Mouse (Mus musculus): ENCODE results near the gene Lrrc23. TPM values are rescaled to one million over a fixed set of nuclear protein-coding genes. Genes with fewer than 3 reads are reported as not detected.
"Not testable (repeated sequence)": the region's sequence is repeated elsewhere in the genome, so short reads cannot be mapped to it uniquely, and the experiment has no call there.

Lrrc23 gene
- polyA plus RNA-seq, 1 experiment: not detected

GRCm38 (mm10) chr6:124808358-124809012 is 29.0 kb upstream of the Lrrc23 start, which contains the start of gene Spsb2:
Spsb2 (plus strand) TSS chr6:124808661.
- TF ChIP-seq CTCF (IDR thresholded peaks at IDR 0.05; ENCODE audit: low read depth, low read length): no peak
- no peak for TF ChIP-seq POLR2A (IDR thresholded peaks at IDR 0.05; ENCODE audit: borderline replicate concordance, low read depth, low read length)
- Histone ChIP-seq H3K27ac (ENCODE audit: insufficient read depth, low read depth, low read length) (peak within 1 kb of the TSS; percentile 94), H3K4me1 (ENCODE audit: control insufficient read depth, insufficient read depth, low read length) (peaks cover 38% of the 10 kb centered on the region), H3K4me3 (ENCODE audit: insufficient read depth, low read length) (peak within 1 kb of the TSS; percentile 89)

DNA sequence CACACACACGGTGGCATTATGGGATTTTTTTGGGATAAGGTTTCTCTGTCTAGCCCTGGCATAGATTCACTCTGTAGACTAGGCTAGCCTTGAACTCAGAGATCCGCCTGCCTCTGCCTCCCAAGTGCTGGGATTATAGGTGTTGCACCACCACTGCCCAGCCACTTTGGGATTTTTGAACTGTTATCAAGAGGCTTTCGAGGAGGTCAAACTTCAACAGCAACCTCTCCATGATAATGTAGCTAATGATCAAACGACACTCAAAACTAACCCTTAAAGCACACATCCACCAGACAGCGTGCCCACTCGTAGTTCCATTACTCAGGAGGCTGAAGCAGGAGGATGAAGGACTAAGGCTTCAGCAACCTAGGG is 28.4 kb upstream of the Lrrc23 start:
- no peak for TF ChIP-seq POLR2A (IDR thresholded peaks at IDR 0.05; ENCODE audit: borderline replicate concordance, low read depth, low read length)
- TF ChIP-seq CTCF (IDR thresholded peaks at IDR 0.05; ENCODE audit: low read depth, low read length): no peak
- Histone ChIP-seq H3K27ac (ENCODE audit: insufficient read depth, low read depth, low read length) (peak overlapping the region; percentile 94), H3K4me3 (ENCODE audit: insufficient read depth, low read length) (peak overlapping the region; percentile 89), H3K4me1 (ENCODE audit: control insufficient read depth, insufficient read depth, low read length) (peaks cover 38% of the 10 kb centered on the region)

DNA sequence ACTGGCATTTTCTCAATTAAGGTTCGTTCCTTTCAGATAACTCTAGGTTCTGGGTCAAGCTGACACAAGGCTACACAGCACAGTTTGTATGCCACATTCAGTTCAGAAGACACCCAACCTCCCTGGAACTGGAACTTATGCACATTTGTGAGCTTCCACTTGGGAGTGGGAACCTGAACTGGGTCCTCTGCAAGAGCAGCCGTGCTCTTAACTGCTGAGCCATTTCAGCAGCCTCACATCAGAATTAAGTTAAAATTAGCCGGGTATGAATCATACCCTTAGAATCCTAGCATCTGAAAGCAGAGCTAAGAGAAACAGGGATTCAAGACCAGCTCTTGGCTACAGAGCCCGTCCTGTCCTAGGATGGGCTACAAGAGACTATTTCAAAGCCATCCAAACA is 27.8 kb upstream of the Lrrc23 start:
- H3K4me3 ChIP-seq (ENCODE audit: insufficient read depth, low read length): no peak overlapping the region
- H3K4me1 ChIP-seq (ENCODE audit: control insufficient read depth, insufficient read depth, low read length): peaks cover 35% of the 10 kb centered on the region
- H3K27ac ChIP-seq (ENCODE audit: insufficient read depth, low read depth, low read length): peak overlapping the region; percentile 94
- no peak for TF ChIP-seq POLR2A (IDR thresholded peaks at IDR 0.05; ENCODE audit: borderline replicate concordance, low read depth, low read length)
- no peak for TF ChIP-seq CTCF (IDR thresholded peaks at IDR 0.05; ENCODE audit: low read depth, low read length)

DNA sequence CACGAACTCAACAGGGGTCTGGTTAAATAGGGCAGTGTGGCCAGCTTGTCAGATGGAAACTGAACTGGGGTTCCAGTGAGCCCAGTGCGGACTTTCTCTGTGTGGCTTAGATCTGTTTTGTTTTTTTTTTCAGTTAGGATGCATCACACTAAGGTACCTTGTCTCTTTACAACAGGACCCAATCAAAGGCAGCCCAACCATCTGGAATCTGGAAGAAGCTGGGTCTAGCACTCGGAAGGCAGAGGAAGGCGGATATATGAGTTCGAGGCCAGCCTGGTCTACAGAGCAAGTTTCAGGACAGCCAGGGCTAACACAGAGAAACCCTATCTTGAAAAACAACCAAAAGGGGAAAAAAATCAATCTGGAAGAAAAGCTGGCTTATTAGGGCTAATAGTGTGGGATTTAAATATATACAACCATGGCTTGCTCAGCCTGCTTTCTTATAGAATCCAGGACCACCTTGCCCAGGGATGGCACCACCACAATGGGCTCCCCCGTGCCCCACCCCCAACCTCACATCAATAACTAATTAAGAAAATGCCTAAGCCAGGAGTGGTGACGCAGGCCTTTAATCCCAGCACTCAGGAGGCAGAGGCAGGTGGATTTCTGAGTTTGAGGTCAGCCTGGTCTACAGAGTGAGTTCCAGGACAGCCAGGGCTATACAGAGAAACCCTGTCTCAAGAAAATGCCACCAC is 27.1 kb upstream of the Lrrc23 start:
- Histone ChIP-seq H3K4me1 (ENCODE audit: control insufficient read depth, insufficient read depth, low read length) (peaks cover 27% of the 10 kb centered on the region), H3K4me3 (ENCODE audit: insufficient read depth, low read length) (peak overlapping the region; percentile 31), H3K27ac (ENCODE audit: insufficient read depth, low read depth, low read length) (peak overlapping the region; percentile 98)
- TF ChIP-seq POLR2A (IDR thresholded peaks at IDR 0.05; ENCODE audit: borderline replicate concordance, low read depth, low read length): no peak
- TF ChIP-seq CTCF (IDR thresholded peaks at IDR 0.05; ENCODE audit: low read depth, low read length): no peak

DNA sequence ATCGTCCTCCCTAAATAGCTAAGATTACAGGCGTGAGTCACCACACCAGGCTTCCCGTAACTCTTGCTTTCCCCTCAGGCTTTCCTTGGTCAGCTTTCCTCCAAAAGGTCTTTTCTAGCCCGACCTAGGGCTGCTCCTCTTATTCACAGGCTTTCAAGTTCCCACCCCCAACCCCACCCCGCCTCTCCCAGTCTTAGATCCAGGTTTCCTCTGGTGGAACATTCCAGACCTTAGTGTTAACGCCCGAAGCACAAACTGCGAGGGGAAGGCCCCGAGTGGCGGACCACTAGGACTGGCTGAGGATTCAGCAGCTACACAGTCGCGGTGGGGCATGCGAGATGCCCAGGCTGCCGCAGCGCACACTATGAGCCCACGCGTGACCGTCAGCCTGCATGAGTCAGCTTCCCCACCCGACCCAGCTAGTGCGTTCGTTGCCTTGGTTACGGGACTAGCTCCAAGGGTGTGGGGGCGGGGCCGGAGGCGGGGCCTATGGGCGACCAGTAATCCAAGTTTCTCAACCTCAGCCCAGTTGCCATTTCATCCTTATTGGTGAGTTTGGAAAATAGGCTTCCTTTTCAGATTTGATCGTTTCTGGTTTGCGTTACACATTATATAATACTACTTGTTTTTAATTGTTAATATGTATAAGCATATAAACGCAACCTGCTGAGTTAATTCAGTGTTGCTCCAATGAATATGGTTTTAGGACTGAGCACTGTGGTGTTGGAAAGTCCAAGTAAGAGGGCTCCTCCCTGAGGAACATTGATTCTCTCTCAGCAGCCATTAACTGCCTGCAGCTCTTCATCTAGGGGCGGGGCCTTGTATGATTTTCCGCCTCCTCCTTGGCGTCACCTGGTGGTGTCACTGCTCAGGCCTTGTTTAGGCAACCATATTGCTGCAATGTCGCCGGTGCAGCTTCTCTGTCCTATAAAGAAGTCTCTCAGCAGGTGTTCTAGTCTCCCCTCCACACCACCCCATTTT is 26.1 kb upstream of the Lrrc23 start:
- TF ChIP-seq POLR2A (IDR thresholded peaks at IDR 0.05; ENCODE audit: borderline replicate concordance, low read depth, low read length) (peak; percentile 88; the same call in 1 of the 2 replicates), CTCF (IDR thresholded peaks at IDR 0.05; ENCODE audit: low read depth, low read length) (no peak)
- H3K4me1 ChIP-seq (ENCODE audit: control insufficient read depth, insufficient read depth, low read length): peaks cover 24% of the 10 kb centered on the region
- peak overlapping the region; percentile 98 for H3K27ac ChIP-seq (ENCODE audit: insufficient read depth, low read depth, low read length)
- H3K4me3 ChIP-seq (ENCODE audit: insufficient read depth, low read length): peak overlapping the region; percentile 83

GRCm38 (mm10) chr6:124804341-124804740 is 24.8 kb upstream of the Lrrc23 start:
- Histone ChIP-seq H3K4me1 (ENCODE audit: control insufficient read depth, insufficient read depth, low read length) (peaks cover 22% of the 10 kb centered on the region), H3K27ac (ENCODE audit: insufficient read depth, low read depth, low read length) (peak overlapping the region; percentile 98), H3K4me3 (ENCODE audit: insufficient read depth, low read length) (peak overlapping the region; percentile 83)
- TF ChIP-seq CTCF (IDR thresholded peaks at IDR 0.05; ENCODE audit: low read depth, low read length) (no peak), POLR2A (IDR thresholded peaks at IDR 0.05; ENCODE audit: borderline replicate concordance, low read depth, low read length) (no peak)

- not testable (repeated sequence) for H3K27ac ChIP-seq (ENCODE audit: insufficient read depth, low read depth, low read length); H3K4me3 ChIP-seq (ENCODE audit: insufficient read depth, low read length)
- H3K4me1 ChIP-seq (ENCODE audit: control insufficient read depth, insufficient read depth, low read length): peaks cover 22% of the 10 kb centered on the region
These were observed 24.2 kb upstream of the Lrrc23 start for GRCm38 (mm10) chr6:124803691-124804090.

GRCm38 (mm10) chr6:124803061-124803460 is 23.5 kb upstream of the Lrrc23 start:
- TF ChIP-seq POLR2A (IDR thresholded peaks at IDR 0.05; ENCODE audit: borderline replicate concordance, low read depth, low read length) (no peak), CTCF (IDR thresholded peaks at IDR 0.05; ENCODE audit: low read depth, low read length) (no peak)
- no peak overlapping the region for H3K27ac ChIP-seq (ENCODE audit: insufficient read depth, low read depth, low read length)
- peaks cover 20% of the 10 kb centered on the region for H3K4me1 ChIP-seq (ENCODE audit: control insufficient read depth, insufficient read depth, low read length)
- no peak overlapping the region for H3K4me3 ChIP-seq (ENCODE audit: insufficient read depth, low read length)

GRCm38 (mm10) chr6:124802400-124802799 is 22.9 kb upstream of the Lrrc23 start:
- H3K27ac ChIP-seq (ENCODE audit: insufficient read depth, low read depth, low read length); H3K4me3 ChIP-seq (ENCODE audit: insufficient read depth, low read length): not testable (repeated sequence)

GRCm38 (mm10) chr6:124796200-124796599 is 16.7 kb upstream of the Lrrc23 start:
- Histone ChIP-seq H3K27ac (ENCODE audit: insufficient read depth, low read depth, low read length) (no peak overlapping the region), H3K4me3 (ENCODE audit: insufficient read depth, low read length) (no peak overlapping the region), H3K4me1 (ENCODE audit: control insufficient read depth, insufficient read depth, low read length) (no peaks in the 10 kb centered on the region)
- no peak for TF ChIP-seq CTCF (IDR thresholded peaks at IDR 0.05; ENCODE audit: low read depth, low read length)
- no peak for TF ChIP-seq POLR2A (IDR thresholded peaks at IDR 0.05; ENCODE audit: borderline replicate concordance, low read depth, low read length)

More at GRCm38 (mm10) chr6:124802400-124802799, 22.9 kb upstream of the Lrrc23 start:
- peaks cover 13% of the 10 kb centered on the region for H3K4me1 ChIP-seq (ENCODE audit: control insufficient read depth, insufficient read depth, low read length)
